ENCODE assay signal across 27 mouse cellular contexts in the genomic region with DNA sequence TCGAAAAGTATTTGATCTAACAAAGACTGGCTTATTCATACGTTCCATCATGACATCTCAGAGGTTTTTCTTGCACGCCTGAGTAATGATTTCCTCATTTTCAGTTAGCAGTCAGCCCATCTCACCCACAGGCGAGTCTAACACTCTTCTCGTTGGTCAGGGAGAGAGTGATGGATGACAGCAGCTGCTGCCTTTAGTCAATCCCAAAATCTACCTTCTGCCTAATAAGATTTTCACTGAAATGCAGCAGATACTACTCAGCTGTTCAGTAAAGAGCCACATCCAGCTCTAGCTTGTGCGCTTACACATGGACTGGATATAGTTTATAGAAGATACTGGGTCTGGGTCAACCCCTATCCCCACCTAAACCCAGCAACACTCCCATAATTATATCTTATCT. TPM values are rescaled to one million over a fixed set of nuclear protein-coding genes. Genes with fewer than 3 reads are reported as not detected.
"Had no signal": no experiment of that assay in that cellular context is flagged by ENCODE, and none has a peak within 500 bp of the region (broad histone marks: within the 10 kb centered on the region; RNA-seq: fewer than 3 reads in every experiment).

No protein-coding gene starts in this region.

- DNase-seq: kidney, adult 2 months; kidney, postnatal 25 days; layer of hippocampus, adult 9-11 months; liver; lung, adult 18-20 months; lung, postnatal 10 days; lung, postnatal 4 days; thymus, adult 2 months; thymus, postnatal 14 days; thymus, postnatal 4 days had no signal

- H3K36me3 ChIP-seq: liver, embryonic 12.5 days; liver, embryonic 15.5 days; lung, embryonic 15.5 days; midbrain, embryonic 12.5 days; midbrain, embryonic 15.5 days had no signal

- H3K9me3 ChIP-seq: liver, embryonic 12.5 days; liver, embryonic 15.5 days; lung, embryonic 15.5 days; midbrain, embryonic 12.5 days; midbrain, embryonic 15.5 days had no signal

- ATAC-seq: liver, embryonic 12.5 days; midbrain, embryonic 15.5 days had no signal

- H3K4me3 ChIP-seq: layer of hippocampus, adult 2 months; liver, embryonic 12.5 days; liver, embryonic 15.5 days; lung, embryonic 15.5 days; midbrain, embryonic 12.5 days; midbrain, embryonic 15.5 days had no signal

- H3K27me3 ChIP-seq: liver, embryonic 12.5 days; liver, embryonic 15.5 days; lung, embryonic 15.5 days; midbrain, embryonic 12.5 days; midbrain, embryonic 15.5 days had no signal

- H3K4me1 ChIP-seq: liver, embryonic 12.5 days; liver, embryonic 15.5 days; lung, embryonic 15.5 days; midbrain, embryonic 12.5 days; midbrain, embryonic 15.5 days had no signal

- H3K4me2 ChIP-seq: liver, embryonic 12.5 days; liver, embryonic 15.5 days; lung, embryonic 15.5 days; midbrain, embryonic 12.5 days; midbrain, embryonic 15.5 days had no signal

- H3K27ac ChIP-seq: kidney, postnatal 0 days; layer of hippocampus, adult 2 months; liver, embryonic 12.5 days; liver, embryonic 15.5 days; lung, embryonic 15.5 days; midbrain, embryonic 12.5 days; midbrain, embryonic 15.5 days; stomach, postnatal 0 days had no signal

- H3K9ac ChIP-seq: liver, embryonic 12.5 days; liver, embryonic 15.5 days; lung, embryonic 15.5 days; midbrain, embryonic 12.5 days; midbrain, embryonic 15.5 days had no signal

RNA-seq across cellular contexts. Expression of a gene that starts 40.7 kb away (rescaled TPM):
- total RNA-seq: layer of hippocampus, adult 2 months; left cerebral cortex, adult 18-20 months; left cerebral cortex, postnatal 25 days; megakaryocyte progenitor cell, adult 5-6 weeks; megakaryocyte-erythroid progenitor cell, adult 5-6 weeks; monocyte, adult 5-6 weeks had no signal
- polyA plus RNA-seq: kidney, embryonic 14.5 days; kidney, postnatal 0 days; large intestine, adult 2 months; small intestine, adult 2 months; spleen, adult 2 months had no signal
